Mouse (Mus musculus) left cerebral cortex, adult 8-10 months (tissue): ENCODE results near the gene Rhoq. TPM values are rescaled to one million over a fixed set of nuclear protein-coding genes. Genes with fewer than 3 reads are reported as not detected.
A peak's percentile ranks its signal among the peaks of the same experiment; 100 is the strongest.

Source experiments
- DNase-seq, 2 experiments: peaks; one replicate each; pipeline ENCODE4 v3.0.0; 2022; ENCODE audit warnings: low spot score in 2 of 2
- total RNA-seq, 4 experiments: library from RNA; stranded (reverse); gene quantifications; 2 replicates each; pipeline ENCODE4 v1.2.4; 2022

The Rhoq gene
- total RNA-seq, 4 experiments from 2014 or later, result 31.8 to 39.5 (median 36.6) TPM

- no peak for DNase-seq
Observed at GRCm38 (mm10) chr17:86988601-86989184, 25.8 kb downstream of the Rhoq start.

GRCm38 (mm10) chr17:86991306-86991705 is 28.4 kb downstream of the Rhoq start:
- no peak for DNase-seq

GRCm38 (mm10) chr17:86997323-86997722 is 34.4 kb downstream of the Rhoq start:
- DNase-seq, result no peak

- no peak for DNase-seq
Observed at GRCm38 (mm10) chr17:87008950-87009349, 46.1 kb downstream of the Rhoq start.

- peak in 1 of 2 experiments; percentile 83 for DNase-seq
Observed at GRCm38 (mm10) chr17:87011301-87012019, 48.6 kb downstream of the Rhoq start.

- DNase-seq, result no peak
Observed at GRCm38 (mm10) chr17:87019692-87020091, 56.8 kb downstream of the Rhoq start.

GRCm38 (mm10) chr17:87024491-87025242 is 61.8 kb downstream of the Rhoq start:
- no peak for DNase-seq

- peak; percentile 89 to 96 for DNase-seq
Observed at GRCm38 (mm10) chr17:87025269-87025949, 62.5 kb downstream of the Rhoq start, which contains the start of the genes Pigf and Cript. Pigf (minus strand) TSS chr17:87025406. Cript (plus strand) TSS chr17:87025550.

- no peak for DNase-seq
Observed at GRCm38 (mm10) chr17:87036141-87037073, 73.5 kb downstream of the Rhoq start.

- no peak for DNase-seq
Observed at GRCm38 (mm10) chr17:87038496-87038895, 75.6 kb downstream of the Rhoq start.

GRCm38 (mm10) chr17:87041739-87042138 is 78.9 kb downstream of the Rhoq start:
- DNase-seq, result peak in 1 of 2 experiments; percentile 61

GRCm38 (mm10) chr17:87044364-87044763 is 81.5 kb downstream of the Rhoq start:
- DNase-seq, result peak; percentile 68 to 72

- no peak for DNase-seq
Observed at GRCm38 (mm10) chr17:87044796-87045195, 81.9 kb downstream of the Rhoq start.

Other genes starting within 250 kb of the Rhoq start
- 100 to 1,000 TPM in 1 of 4 experiments, 10 to 100 TPM in 3; 92.7 to 101 (median 97.1) TPM for gene Epas1, start 209.4 kb upstream of the Rhoq start, total RNA-seq
- gene Tmem247, start 45.7 kb upstream of the Rhoq start, total RNA-seq, result not detected
- not detected for gene Atp6v1e2, start 15.2 kb upstream of the Rhoq start, total RNA-seq
- gene Pigf, start 62.3 kb downstream of the Rhoq start, total RNA-seq, result 10 to 100 TPM; 18.0 to 21.0 (median 20.5) TPM
- 10 to 100 TPM; 54.1 to 75.8 (median 67.2) TPM for gene Cript, start 62.5 kb downstream of the Rhoq start, total RNA-seq
- gene Socs5, start 144.6 kb downstream of the Rhoq start, total RNA-seq, result 100 to 1,000 TPM; 106 to 127 (median 111) TPM